Mouse (Mus musculus) hindbrain, embryonic 16.5 days (tissue): ENCODE results near the gene Fbxo11. TPM values are rescaled to one million over a fixed set of nuclear protein-coding genes. Genes with fewer than 3 reads are reported as not detected.
"Not testable (repeated sequence)": the region's sequence is repeated elsewhere in the genome, so short reads cannot be mapped to it uniquely, and the experiment has no call there.

Source experiments
- ATAC-seq: fragments of 200-750 bp; cut with Nextera tagmentation; 2 replicates; pipeline ENCODE4 v1.8.0; 2017; ENCODE audit warnings: moderate TSS enrichment, moderate library complexity
- H3K27ac ChIP-seq: fragments of 300-500 bp; sonication (generic); 2 replicates; pipeline ENCODE4 v1.5.1; 2014; ENCODE audit warnings: low read depth, mild to moderate bottlenecking, control low read depth, low read length, moderate library complexity
- H3K27me3 ChIP-seq: fragments of 300-500 bp; sonication (generic); replicated peaks from 2 replicates; pipeline ENCODE4 v1.6.1; 2014; ENCODE audit warnings: low read length; ENCODE audit not compliant: control insufficient read depth, insufficient read depth
- H3K36me3 ChIP-seq: fragments of 300-500 bp; sonication (generic); 2 replicates; pipeline ENCODE4 v1.6.1; 2014; ENCODE audit warnings: mild to moderate bottlenecking, low read length, moderate library complexity, mixed read lengths; ENCODE audit not compliant: control insufficient read depth, insufficient read depth
- H3K4me1 ChIP-seq: fragments of 300-500 bp; sonication (generic); 2 replicates; pipeline ENCODE4 v1.6.1; 2014; ENCODE audit warnings: low read depth, low read length; ENCODE audit not compliant: control insufficient read depth, insufficient read depth
- H3K4me2 ChIP-seq: fragments of 300-500 bp; sonication (generic); 2 replicates; pipeline ENCODE4 v1.6.1; 2014; ENCODE audit warnings: mild to moderate bottlenecking, low read length, control low read depth, moderate library complexity
- H3K4me3 ChIP-seq: fragments of 300-500 bp; sonication (generic); 2 replicates; pipeline ENCODE4 v1.5.1; 2014; ENCODE audit warnings: mild to moderate bottlenecking, low read length, control low read depth, moderate library complexity
- H3K9ac ChIP-seq: fragments of 300-500 bp; sonication (generic); 2 replicates; pipeline ENCODE4 v1.6.1; 2014; ENCODE audit warnings: low read depth, mild to moderate bottlenecking, control low read depth, low read length, moderate library complexity
- H3K9me3 ChIP-seq: fragments of 300-500 bp; sonication (generic); 2 replicates; pipeline ENCODE4 v1.6.1; 2014; ENCODE audit warnings: mild to moderate bottlenecking, low read length, moderate library complexity; ENCODE audit not compliant: control insufficient read depth
- WGBS: fragments of 180-500 bp; shearing (Covaris S2); extraction: QIAGEN DNeasy Blood & Tissue Kit; methylation state at CpG from one replicate; pipeline ENCODE4 v1.1.7; 2014; 5-methylcytosine and 5-hydroxymethylcytosine counted together
- polyA plus RNA-seq: library from polyadenylated mRNA; unstranded; fragments of >200 nt; fragmentation: Nextera tagmentation; extraction: Ambion mirVana; gene quantifications from 2 replicates; pipeline ENCODE4 v1.2.1, GENCODE M21; 2015

Fbxo11 gene
- polyA plus RNA-seq, 1 experiment from 2014 or later, result 21.3 TPM

DNA sequence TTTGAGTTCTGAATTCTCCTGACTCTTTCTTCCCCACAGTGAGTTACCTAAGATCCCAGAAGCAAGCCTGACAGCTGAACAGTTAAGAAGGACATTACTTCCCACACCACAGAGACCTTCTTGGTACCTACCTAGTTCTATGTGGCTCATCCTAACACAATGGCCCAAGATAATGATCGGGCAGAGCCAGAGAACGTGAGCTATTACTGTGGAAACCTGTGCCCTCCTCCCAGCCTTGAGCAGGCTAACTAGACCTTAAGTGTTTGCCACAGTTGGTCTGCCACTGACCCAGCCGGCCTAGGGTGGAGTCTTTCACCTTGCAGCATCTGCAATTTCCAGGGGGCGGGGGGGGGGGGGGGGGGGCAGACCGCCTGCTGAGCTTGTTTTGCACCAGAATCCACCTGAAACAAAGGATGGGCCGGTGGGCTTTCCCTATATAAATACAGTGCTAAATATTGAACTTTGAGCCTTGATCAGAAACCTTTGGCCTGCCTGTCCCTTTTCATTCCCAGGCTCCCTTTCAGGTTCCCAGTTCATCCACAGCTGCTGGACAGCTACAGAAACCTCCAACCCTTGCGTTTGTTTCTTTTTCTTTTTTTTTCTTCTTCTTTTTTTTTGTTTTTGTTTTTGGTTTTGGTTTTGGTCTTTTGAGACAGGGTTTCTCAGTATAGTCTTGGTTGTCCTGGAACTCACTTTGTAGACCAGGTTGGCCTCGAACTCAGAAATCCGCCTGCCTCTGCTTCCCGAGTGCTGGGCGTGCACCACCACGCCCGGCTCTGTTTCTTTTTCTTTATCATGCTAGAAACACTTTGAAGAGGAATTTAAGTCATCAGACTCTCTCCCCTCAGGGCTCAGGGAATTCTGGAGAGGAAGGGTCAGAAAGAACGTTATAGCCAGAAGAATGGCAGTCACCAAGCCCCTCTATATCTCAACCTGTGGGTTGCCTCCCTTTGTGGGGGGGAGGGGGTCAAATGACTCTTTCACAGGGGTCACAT is 101.7 kb downstream of the Fbxo11 start:
- H3K4me3 ChIP-seq, result no peak overlapping the region

DNA sequence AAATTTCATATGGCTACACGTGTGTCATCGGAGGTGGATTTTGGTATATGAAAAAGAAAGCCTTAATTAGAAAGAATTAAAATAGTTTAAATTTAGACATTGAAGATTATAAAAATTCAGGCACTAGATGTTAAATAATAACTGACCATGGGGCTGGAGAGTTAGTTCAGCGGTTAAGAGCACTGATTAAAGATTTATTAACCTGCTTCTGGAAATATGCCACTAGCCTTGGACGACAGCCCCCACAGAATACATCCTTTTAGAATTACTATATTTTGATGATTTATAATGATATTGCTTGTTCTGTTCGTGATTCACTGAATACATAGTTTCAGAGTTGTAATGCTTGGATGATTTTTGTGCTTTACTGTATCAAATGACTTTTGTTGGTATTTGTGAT is 105.2 kb downstream of the Fbxo11 start:
- 88% methylated on average over 5 of the region's 5 CpGs for WGBS
- not testable (repeated sequence) for H3K9me3 ChIP-seq, H3K4me1 ChIP-seq, H3K4me2 ChIP-seq, H3K27ac ChIP-seq, H3K27me3 ChIP-seq, ATAC-seq, H3K36me3 ChIP-seq, H3K4me3 ChIP-seq, H3K9ac ChIP-seq

More for the DNA sequence above, 101.7 kb downstream of the Fbxo11 start:
- 87% methylated on average over 13 of the region's 14 CpGs for WGBS
- no peak overlapping the region for H3K4me2 ChIP-seq
- H3K9me3 ChIP-seq, result no peaks in the 10 kb centered on the region
- H3K9ac ChIP-seq, result no peak overlapping the region
- H3K27me3 ChIP-seq, result no peaks in the 10 kb centered on the region
- no peak overlapping the region for H3K27ac ChIP-seq
- H3K4me1 ChIP-seq, result no peaks in the 10 kb centered on the region
- ATAC-seq, result no peak
- H3K36me3 ChIP-seq, result no peaks in the 10 kb centered on the region

DNA sequence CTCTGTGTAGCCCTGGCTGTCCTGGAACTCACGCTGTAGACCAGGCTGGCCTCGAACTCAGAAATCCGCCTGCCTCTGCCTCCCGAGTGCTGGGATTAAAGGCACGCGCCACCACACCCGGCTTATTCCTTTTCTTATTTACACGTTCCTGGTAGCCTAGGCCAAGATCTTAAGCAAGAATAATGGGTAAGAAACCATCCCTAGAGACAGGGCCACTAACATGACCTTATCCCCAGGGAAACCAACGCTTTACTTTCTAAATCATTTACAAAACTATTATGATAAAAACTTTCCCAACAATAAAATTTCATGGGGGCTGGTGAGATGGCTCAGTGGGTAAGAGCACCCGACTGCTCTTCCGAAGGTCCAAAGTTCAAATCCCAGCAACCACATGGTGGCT is 105.7 kb downstream of the Fbxo11 start:
- not testable (repeated sequence) for H3K9ac ChIP-seq, ATAC-seq, H3K27me3 ChIP-seq, H3K4me1 ChIP-seq, H3K4me2 ChIP-seq, H3K4me3 ChIP-seq, H3K9me3 ChIP-seq, H3K27ac ChIP-seq, H3K36me3 ChIP-seq
- WGBS, result 96% methylated on average over 11 of the region's 11 CpGs

DNA sequence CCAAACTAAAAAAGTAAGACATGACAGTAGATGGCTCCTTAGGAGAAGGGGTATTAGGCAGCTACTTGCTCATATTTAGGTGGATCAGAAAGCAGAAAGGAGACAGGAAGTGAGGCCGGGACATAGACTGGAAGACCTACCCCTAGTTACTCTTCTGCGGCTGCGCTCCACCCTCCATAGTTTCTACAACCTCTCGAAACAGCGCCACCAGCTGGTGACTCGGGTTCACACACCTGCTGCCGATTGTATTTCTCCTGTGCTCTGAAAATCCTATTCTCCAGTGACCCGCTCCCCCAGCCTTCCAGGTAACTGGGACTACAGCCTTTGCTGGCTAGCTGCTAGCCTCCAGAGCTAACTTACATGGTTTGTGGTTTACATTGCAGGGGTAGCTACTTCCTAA is 106.8 kb downstream of the Fbxo11 start:
- H3K4me1 ChIP-seq, result no peaks in the 10 kb centered on the region
- 72% methylated on average over 8 of the region's 8 CpGs for WGBS
- no peak overlapping the region for H3K27ac ChIP-seq
- H3K9ac ChIP-seq, result no peak overlapping the region
- no peak overlapping the region for H3K4me3 ChIP-seq
- no peaks in the 10 kb centered on the region for H3K36me3 ChIP-seq
- no peaks in the 10 kb centered on the region for H3K27me3 ChIP-seq
- no peak overlapping the region for H3K4me2 ChIP-seq
- ATAC-seq, result no peak
- no peaks in the 10 kb centered on the region for H3K9me3 ChIP-seq

- ATAC-seq, result no peak
- Histone ChIP-seq H3K9ac (no peak overlapping the region), H3K4me3 (no peak overlapping the region), H3K27me3 (no peaks in the 10 kb centered on the region), H3K4me1 (no peaks in the 10 kb centered on the region), H3K9me3 (no peaks in the 10 kb centered on the region), H3K27ac (no peak overlapping the region), H3K36me3 (no peaks in the 10 kb centered on the region), H3K4me2 (no peak overlapping the region)
- 79% methylated on average over 12 of the region's 12 CpGs for WGBS
Measured at GRCm38 (mm10) chr17:87957096-87957840, 107.8 kb downstream of the Fbxo11 start.

DNA sequence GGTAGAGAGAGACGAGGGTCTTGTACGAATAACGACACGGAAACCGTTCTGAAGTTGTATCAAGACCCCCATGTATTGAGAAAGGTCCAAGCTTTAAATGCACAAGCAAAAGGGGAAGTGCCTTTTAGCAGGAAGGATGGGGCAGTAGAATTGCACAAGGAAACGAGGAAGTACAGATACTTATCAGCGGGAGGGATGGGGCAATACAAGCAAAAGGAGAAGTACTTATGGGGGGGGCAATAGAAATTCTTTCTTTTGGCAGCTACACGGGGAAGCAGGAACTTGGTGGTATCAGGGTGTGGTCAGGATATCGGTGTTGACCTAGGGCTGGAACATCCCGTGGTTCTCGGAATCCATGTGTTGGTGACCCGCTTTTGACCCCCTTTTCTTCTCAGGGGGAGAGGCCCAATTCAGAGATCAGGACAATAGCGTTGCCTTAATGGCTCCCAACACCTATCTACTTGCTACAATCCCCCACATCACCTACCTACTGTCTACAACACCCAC is 110.4 kb downstream of the Fbxo11 start:
- not testable (repeated sequence) for H3K9ac ChIP-seq, H3K27ac ChIP-seq, ATAC-seq, H3K27me3 ChIP-seq, H3K4me1 ChIP-seq, H3K4me2 ChIP-seq, H3K36me3 ChIP-seq, H3K4me3 ChIP-seq, H3K9me3 ChIP-seq
- 95% methylated on average over 10 of the region's 13 CpGs for WGBS

DNA sequence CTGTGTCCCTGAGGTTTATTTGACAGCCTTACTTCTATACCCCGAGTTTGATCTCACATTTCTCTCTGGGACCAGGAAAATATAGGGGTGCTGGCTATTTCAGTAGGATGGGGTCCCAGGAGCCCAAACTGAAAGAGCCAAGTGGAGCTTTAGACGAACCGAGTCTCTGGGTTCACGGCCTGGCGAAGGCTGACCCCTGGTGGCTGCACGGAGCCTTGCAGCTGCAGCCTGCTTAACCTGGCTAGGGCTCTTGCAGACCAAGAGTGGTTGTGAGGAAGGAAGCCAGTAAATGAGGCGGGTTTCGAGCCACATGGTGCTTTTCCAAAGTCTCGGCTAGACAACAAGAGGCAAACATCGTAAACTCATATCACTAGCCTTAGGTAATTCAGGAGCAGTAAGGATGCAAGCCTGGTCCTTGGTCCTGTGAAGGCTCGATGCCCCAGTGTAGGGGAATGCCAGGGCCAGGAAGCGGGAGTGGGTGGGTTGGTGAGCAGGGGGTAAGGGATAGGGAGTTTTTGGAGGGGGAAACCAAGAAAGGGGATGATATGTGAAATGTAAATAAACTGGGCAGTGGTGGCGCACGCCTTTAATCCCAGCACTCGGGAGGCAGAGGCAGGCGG is 116.0 kb downstream of the Fbxo11 start:
- peak; percentile 91 for ATAC-seq

More for the DNA sequence above, 116.0 kb downstream of the Fbxo11 start:
- Histone ChIP-seq H3K4me3 (no peak overlapping the region), H3K9me3 (no peaks in the 10 kb centered on the region), H3K36me3 (no peaks in the 10 kb centered on the region), H3K4me1 (no peaks in the 10 kb centered on the region), H3K27ac (no peak overlapping the region), H3K9ac (no peak overlapping the region), H3K27me3 (no peaks in the 10 kb centered on the region), H3K4me2 (no peak overlapping the region)
- 46% methylated on average over 16 of the region's 16 CpGs for WGBS
